Mouse (Mus musculus) forelimb bud, embryonic 11.5 days (tissue): ENCODE data around the gene Klf6.

Experiments used
- DNase-seq: peaks from one replicate; pipeline ENCODE4 v3.0.0-alpha.2; 2012; ENCODE audit warnings: low read depth, low spot score

Gene Klf6

DNA sequence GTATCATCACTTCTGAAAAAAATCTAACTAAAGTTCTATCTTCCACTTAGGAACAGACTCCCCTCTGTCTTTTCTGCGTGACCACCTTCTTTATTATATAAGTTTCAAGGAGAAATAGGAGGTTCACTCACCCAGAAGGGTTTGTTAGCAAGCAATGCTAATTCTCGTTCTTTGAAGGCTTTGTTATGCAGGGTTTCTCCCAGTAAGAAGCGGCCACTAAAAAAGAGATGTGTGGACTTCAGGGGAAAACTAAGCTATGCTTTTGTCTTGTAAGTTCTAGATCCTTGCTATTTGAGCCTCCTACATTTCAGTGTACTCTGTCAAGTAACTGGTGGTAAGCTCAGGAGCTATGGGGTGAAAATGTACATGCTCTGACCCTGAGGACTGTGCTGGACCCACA lies 38.4 kb downstream of the Klf6 start:
- DNase-seq: no peak

DNA sequence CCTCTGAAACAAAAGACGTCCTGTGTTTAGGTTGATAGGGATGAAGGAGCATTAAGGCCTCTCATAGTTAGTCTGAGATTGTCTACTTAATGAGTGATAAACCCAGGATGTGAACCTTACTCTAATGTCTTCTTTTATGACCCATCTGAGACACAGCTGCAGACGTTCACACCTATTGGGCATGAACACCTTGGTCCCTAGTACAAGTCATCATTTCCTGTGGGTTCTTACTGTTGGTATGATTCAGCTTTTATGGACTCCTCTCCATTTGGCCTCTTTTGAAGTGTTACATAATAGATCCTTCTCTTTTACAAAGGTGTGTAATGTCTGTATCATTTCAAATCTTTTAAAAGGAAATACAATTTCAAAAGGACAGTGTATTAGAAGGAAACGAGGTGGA lies 51.9 kb downstream of the Klf6 start:
- DNase-seq: no peak

DNA sequence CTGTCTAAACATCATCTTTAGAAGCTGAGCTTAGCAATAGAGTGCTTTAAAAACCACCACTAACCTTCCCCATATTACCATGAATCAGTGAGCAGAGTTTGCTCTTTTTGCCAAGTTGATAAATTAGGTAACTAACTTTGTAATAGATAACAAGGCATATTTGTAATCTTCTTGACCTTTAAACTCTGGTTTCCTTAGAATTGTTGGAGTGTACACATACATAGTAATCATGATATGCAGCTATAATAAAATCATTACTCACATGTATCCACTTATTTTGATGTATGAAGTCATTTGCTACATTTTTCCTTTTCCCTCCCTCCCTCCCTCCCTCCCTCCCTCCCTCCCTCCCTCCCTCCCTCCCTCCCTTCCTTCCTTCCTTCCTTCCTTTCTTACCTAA lies 56.1 kb downstream of the Klf6 start:
- no peak for DNase-seq

DNA sequence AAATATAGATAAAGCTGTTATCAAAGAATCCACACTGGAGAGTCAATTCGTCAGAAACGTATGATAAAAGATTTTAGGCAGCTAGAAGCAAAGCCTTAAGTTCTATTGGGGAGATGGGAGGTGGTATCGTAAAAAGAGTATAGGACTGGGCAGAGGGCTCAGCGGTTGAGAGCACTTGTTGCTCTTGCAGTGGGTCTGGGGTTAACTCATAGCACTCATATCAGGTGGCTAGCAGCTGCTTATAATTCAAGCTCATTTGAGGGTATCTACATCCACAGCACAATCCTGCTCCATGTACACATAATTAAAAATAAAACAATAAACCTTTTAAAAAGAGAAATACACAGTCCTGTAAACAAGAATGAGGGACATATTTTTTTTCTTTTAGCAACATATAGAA lies 58.7 kb downstream of the Klf6 start:
- DNase-seq: no peak
